Mouse (Mus musculus) gastrocnemius, adult 8-10 months (tissue): ENCODE data around the gene Wdr82. TPM values are rescaled to one million over a fixed set of nuclear protein-coding genes. Genes with fewer than 3 reads are reported as not detected.
A peak's percentile ranks its signal among the peaks of the same experiment; 100 is the strongest.

Experiments used
- DNase-seq, 2 experiments: peaks; one replicate each; pipeline ENCODE4 v3.0.0; 2022; ENCODE audit warnings: low spot score in 2 of 2
- microRNA-seq: library from miRNA; unstranded; fragments of <30 nt; microRNA quantifications from one replicate; pipeline ENCODE4 v1.2.0, GENCODE M21; 2022
- total RNA-seq, 4 experiments: library from RNA; stranded (reverse); gene quantifications; 2 replicates each; pipeline ENCODE4 v1.2.4; 2022

The Wdr82 gene
- total RNA-seq, 4 experiments from 2014 or later, result 15.4 to 25.2 (median 18.1) TPM

DNA sequence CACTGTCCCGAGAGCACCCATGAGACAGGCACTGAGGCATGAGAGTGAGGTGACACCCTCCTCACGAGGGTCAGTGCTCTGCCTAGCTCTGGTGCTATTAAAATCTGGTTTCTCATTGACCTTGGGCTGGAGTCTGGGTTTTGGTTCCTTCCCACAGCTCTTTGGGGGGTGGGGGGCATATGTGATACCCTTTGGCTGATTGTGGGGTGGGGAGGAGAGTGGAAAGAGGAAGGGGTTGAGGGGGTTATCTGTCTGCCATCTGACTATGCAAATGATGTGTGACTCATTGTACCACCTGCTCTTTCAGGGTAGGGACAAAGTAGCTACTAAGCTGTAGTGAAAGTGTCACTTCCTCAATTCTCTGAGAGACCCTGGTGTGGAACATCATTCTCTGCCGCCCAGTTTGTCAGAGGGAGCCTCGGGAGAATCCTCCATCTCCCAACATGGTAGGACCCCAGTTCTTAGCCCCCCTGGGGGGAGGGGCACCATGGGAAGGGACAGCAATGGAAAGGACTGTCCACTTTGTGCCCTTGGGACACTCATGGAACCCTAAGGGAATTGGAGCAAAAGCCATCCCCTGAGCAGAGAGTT lies 51.6 kb downstream of the Wdr82 start, which contains the start of gene Tlr9:
TSS of gene Tlr9 (plus strand) at position 338 of the 591 bp plus-strand sequence.
- DNase-seq, result no peak

DNA sequence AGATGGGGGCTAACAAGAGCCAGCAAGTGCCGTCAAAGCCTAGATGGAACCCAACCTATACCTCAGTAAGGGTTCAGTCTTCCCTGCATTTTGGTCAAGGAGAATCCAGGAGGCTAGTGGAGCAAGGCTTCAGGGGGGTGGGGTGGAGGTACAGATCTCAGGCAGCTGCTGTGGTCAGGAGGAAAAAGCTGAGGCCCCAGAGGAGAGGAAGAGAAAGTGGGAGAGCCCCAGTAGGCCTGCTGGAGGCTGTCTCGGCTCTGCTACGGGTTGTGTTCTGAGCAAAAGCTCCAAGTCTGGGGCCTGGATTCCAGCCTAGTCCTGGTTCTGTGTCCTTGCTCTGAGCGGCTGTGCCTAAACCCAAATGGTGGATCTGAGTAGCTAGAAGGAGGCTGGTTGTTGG lies 52.3 kb downstream of the Wdr82 start:
- no peak for DNase-seq

DNA sequence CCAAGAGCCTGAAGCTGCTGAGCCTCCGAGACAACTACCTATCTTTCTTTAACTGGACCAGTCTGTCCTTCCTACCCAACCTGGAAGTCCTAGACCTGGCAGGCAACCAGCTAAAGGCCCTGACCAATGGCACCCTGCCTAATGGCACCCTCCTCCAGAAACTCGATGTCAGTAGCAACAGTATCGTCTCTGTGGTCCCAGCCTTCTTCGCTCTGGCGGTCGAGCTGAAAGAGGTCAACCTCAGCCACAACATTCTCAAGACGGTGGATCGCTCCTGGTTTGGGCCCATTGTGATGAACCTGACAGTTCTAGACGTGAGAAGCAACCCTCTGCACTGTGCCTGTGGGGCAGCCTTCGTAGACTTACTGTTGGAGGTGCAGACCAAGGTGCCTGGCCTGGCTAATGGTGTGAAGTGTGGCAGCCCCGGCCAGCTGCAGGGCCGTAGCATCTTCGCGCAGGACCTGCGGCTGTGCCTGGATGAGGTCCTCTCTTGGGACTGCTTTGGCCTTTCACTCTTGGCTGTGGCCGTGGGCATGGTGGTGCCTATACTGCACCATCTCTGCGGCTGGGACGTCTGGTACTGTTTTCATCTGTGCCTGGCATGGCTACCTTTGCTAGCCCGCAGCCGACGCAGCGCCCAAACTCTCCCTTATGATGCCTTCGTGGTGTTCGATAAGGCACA lies 54.9 kb downstream of the Wdr82 start:
- DNase-seq, result no peak

DNA sequence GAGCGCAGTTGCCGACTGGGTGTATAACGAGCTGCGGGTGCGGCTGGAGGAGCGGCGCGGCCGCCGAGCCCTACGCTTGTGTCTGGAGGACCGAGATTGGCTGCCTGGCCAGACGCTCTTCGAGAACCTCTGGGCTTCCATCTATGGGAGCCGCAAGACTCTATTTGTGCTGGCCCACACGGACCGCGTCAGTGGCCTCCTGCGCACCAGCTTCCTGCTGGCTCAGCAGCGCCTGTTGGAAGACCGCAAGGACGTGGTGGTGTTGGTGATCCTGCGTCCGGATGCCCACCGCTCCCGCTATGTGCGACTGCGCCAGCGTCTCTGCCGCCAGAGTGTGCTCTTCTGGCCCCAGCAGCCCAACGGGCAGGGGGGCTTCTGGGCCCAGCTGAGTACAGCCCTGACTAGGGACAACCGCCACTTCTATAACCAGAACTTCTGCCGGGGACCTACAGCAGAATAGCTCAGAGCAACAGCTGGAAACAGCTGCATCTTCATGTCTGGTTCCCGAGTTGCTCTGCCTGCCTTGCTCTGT lies 55.5 kb downstream of the Wdr82 start:
- no peak for DNase-seq

DNA sequence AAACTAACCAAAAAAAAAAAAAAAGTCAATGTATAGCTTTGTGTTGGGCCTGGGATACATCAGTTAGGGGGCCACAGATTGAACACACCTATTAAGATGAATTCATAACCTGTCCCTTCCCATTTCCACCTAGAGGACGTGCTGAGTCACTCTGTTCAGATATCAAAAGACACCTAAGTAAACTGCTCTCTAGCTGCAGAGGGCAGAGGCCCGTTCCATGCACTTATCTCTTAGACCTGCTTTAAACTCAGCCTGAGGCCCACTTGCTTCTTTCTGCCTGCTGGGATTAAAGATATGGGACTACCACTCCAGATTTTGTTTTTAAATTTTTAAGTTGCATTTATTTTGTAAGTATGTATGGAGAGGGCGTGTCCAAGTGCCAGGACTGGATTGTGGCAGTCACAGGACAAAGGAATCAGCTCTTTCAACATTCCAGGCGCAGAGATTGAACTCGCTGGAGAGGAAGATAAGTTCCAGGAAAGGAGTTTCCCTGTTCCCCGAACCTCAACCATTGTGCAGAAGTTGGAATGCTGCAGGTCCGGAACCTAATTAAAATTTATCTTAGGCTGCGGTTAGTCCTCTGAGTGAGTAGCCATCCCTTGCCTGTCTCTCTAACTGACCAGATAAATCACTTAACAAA lies 57.2 kb downstream of the Wdr82 start:
- no peak for DNase-seq

DNA sequence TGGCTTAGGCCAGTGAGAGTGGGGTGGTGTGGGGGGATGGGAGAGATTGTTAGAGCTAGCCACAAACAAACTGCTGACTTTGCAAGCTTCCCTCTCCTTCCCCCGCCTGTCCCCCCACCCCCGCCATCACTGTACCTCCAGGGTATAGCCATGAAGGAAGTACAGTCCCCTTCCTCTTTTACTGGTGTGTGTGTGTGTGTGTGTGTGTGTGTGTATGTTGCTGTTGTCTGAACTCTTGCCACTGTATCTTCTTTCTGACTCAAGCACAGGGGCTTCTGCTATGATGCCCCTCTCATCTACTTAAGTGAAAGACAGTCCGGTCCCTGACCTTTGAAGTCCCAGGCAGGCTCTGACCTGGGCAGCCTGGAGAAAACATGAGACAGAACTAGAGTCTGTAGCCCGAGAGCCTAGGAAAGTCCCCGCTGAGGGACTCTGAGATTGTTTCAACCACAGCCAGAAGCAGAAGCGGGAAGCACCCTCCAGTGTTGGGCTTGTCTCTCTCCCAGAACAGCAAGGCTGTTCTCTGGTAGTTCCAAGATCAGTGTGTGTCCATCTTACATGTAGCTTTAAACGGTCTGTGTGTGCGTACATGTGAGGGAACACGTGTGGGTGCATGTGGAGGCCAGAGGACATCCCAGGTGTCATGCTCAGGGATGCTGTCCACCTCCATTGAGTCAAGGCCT lies 59.5 kb downstream of the Wdr82 start:
- DNase-seq, result no peak

DNA sequence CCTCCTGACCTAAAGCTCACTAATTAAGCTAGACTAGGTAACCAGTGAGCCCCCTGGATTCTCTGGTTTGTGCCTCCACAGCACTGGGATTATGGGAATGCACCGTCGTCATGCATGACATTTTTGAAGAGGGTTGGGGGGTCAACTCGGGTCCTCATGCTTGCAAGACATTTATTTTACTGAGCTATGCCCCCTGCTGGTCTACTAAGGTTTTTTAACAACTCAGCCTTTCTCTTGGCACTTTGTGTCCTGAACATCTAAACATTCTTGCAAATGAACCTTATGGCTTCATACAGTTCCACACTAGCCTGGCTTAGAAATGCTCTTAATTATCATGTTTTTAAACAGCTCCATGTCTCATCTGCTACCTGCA lies 60.0 kb downstream of the Wdr82 start:
- DNase-seq, result no peak

DNA sequence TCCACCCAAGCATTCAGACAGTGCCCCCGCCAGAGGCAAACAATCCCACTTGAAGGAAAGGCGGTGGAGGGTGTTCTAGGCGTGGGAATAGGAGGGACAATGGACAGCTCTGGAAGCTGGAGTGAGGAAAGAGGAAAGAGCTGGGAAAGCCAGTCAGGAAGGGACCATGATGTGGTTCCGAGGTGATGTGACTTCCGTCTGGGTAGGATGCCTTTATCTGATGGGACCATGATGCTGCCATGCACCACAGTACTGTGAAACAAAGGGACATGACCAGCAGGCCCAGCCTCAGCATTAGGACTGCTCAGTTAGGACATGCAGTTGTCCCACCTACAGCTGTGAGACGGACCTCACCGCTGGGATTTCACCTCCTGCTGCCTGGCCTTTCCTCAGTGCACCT lies 60.5 kb downstream of the Wdr82 start:
- DNase-seq, result no peak

DNA sequence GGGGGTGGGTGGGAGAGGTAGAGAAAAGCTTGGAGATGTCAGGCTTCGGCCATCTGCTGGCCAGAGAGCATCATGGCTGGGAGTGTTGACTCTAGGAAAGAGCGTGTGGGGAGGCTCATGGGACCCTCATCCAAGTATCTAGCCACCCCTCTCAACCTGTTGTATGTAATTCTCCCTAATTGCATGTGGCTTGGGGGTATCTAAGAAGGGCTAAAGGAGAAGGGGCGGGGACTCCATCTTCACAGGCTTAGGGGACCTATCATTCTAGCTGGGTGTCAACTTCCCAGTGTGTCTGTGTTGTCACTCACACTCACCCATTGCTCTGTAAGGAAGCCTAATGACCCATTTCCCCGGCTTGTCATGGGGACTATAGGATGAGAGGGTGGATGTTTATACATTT lies 61.1 kb downstream of the Wdr82 start:
- DNase-seq, result no peak

DNA sequence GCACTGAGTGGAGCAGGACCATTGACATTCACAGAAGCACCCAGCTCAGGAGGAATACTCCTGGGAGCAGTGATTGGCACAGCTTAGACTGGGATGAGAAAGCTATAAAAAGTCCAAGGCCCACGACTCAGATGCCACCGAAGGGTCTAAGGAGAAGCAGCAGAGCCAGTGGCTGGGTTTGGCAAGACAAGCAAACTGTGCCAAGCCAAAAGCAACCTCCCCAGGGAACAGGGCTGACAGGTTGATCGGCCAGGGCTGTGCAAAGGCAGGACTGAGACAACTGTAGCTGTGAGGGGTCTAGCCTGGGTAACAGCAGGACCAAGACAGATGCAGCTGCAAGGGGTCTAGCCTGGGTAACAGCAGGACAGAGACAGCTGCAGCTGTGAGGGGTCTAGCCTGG lies 62.2 kb downstream of the Wdr82 start:
- DNase-seq, result no peak

DNA sequence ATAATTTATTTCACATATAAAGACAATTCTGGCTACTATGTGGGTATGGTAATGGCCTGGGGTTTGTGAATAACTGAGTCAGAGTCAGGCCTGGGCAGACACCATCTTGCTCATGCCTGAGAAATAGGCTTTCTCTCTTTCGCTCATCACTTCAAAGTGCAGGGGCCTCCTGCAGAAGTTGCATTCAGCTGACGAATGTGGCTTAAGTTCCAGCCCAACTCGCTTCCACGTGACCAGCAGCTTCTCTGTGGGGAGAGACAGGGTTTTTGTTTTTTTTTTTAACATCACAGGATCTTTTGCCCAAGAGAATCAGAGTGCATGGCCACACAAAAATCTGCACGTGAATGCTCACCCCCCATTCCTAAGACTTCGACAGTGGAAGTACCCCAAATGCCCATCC lies 63.2 kb downstream of the Wdr82 start:
- DNase-seq, result no peak

DNA sequence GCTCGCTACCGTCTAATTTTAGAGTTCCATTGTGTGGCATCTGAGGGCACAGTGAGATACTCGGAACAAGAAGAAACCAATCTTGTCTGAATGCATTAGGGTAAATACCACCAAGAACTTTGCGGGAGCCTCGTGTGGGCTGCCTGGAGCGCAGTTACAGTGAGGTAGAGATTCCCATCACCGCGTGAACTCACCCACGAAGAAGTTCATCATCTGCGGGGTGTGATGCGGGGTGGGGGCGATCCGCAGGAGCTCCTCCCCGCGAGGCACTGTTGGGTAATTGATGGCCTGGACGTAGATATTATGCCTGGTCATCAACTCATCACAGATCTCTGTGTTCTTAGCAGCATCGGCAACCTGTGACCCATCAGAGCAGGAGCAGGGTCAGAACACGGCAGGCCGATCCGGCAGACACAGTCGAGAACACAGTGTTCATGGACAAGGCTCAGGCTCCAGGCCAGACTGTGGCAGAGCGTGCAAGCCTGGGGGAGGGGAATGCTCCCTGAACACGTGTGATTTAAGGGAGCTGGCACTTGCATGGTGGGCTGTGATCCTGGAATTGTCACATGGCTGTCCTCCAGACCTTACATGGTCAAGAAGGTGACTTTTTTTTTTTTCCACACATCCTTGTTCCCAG lies 64.6 kb downstream of the Wdr82 start:
- no peak for DNase-seq

DNA sequence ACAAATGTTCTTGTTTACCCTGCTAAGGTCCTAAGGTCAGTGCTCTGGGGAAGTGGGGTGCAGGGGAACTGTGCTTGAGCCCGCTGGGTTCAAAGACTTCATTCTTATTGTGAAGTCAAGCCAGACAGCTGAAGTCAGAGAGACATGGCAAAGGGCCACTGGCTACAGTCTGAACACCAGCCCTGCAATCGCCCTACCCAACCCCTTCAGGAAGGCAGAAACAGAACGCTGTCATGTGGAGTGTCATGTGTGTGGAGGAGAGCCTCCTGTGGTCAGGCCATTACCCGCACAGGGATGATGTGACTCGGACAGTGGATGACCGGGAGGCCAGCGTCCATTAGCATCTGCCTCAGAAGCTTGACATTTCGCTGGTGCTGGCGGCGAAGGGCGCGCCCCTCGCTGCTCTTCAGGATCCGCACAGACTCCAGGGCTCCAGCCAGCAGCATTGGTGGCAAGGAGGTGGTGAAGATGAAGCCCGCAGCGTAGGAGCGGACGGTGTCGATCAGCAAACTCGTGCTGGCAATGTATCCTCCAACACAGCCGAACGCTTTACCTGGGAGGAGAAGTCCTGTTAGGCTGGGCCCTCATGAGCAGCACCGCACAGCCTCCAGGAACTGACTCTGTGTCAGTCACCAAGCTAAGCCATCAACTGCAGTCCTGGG lies 65.6 kb downstream of the Wdr82 start:
- DNase-seq, result no peak

DNA sequence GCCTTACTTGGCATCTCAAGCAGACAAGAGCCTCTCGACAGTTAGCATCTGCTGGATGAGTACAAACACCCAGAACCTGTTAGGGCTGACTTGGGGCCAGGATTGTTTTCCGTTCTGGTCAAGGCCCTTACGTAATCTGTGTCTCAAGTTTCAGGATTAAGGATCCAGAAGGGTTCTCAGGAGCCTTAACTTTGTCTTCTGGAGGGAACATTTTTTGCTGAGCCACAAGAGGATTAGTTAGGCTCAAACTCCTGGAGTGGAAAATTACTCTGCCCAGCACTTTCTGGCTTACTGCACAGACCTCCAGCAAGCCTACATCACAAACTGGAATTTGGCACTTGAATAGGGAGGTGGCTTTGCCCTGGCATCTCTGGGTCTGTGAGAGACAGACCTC lies 66.1 kb downstream of the Wdr82 start:
- no peak for DNase-seq

DNA sequence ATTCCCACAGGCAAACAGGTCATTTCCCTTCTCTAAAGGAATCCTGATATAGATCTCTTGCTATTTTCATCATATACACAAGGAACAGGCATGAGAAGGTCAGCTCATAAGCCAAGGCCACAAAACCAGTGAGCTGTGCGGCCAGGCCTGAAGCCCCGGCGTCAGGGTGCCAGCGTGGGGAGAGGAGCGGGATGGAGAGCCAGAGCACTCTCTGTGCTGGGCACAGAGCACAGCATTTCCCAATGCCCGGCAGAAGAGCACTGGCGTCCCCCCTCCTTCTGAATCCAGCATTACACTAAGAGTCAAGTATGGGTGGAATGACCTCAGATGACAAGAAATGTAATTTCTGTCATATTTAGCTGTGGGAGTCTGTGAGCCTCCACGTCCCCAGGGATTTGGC lies 66.7 kb downstream of the Wdr82 start:
- no peak for DNase-seq

DNA sequence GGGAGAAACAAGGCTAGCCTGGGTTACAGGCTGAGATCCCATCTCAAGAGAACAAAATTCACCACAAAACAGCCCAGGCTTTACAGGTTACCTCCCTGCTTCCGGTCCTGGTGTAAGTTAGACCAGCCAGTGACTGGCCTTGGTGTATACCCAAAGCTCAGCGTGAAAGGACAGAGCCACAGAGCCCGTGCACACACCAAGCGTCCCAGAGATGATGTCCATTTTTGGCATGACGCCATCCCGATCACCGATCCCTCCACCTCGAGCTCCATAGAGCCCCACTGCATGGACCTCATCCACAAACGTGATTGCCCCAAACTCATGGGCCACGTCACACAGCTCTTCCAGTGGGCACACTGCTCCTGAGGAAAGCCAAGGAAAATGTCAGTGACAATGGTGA lies 67.2 kb downstream of the Wdr82 start:
- DNase-seq, result no peak

Small RNA genes within 50 kb of the gene (microRNA-seq; reads per million reads assigned to microRNA genes)
- gene Mir135a-1 (not detected), gene Mirlet7g (141,420 reads per million, percentile 100 among the genes with 10 or more reads in this experiment)

Other genes starting within 250 kb of the Wdr82 start
- under 1 TPM in 3 of 4 experiments, not detected in 1; 0.09 to 0.13 (median 0.10) TPM for gene Col6a5, start 210.3 kb upstream of the Wdr82 start, total RNA-seq
- not detected for gene Col6a4, start 74.1 kb upstream of the Wdr82 start, total RNA-seq
- 1 to 10 TPM in 1 of 4 experiments, under 1 TPM in 3; 0.61 to 1.5 (median 0.82) TPM for gene Glyctk, start 12.8 kb upstream of the Wdr82 start, total RNA-seq
- gene Ppm1m, start 28.8 kb downstream of the Wdr82 start, total RNA-seq, result 1 to 10 TPM; 2.3 to 4.5 (median 3.3) TPM
- 100 to 1,000 TPM; 129 to 168 (median 143) TPM for gene Twf2, start 32.2 kb downstream of the Wdr82 start, total RNA-seq
- under 1 TPM in 3 of 4 experiments, not detected in 1; 0.10 to 0.43 (median 0.19) TPM for gene Tlr9, start 51.7 kb downstream of the Wdr82 start, total RNA-seq
- 100 to 1,000 TPM; 175 to 200 (median 179) TPM for gene Alas1, start 77.7 kb downstream of the Wdr82 start, total RNA-seq
- gene Poc1a, start 110.1 kb downstream of the Wdr82 start, total RNA-seq, result 1 to 10 TPM in 3 of 4 experiments, under 1 TPM in 1; 0.99 to 1.7 (median 1.3) TPM
- gene Dusp7, start 197.7 kb downstream of the Wdr82 start, total RNA-seq, result 10 to 100 TPM; 15.4 to 53.2 (median 35.0) TPM